Mouse (Mus musculus): ENCODE measurements around the gene Camkmt. TPM values are rescaled to one million over a fixed set of nuclear protein-coding genes. Genes with fewer than 3 reads are reported as not detected.

Camkmt gene
- total RNA-seq, 2 experiments from 2014 or later: 11.8 to 13.5 TPM

- no peak for DNase-seq (ENCODE audit: extremely low spot score in 1 of 2, low spot score in 1 of 2)
Observed at GRCm38 (mm10) chr17:85279720-85280119, 189.4 kb downstream of the Camkmt start.

GRCm38 (mm10) chr17:85282447-85282846 lies 192.1 kb downstream of the Camkmt start:
- DNase-seq (ENCODE audit: extremely low spot score in 1 of 2, low spot score in 1 of 2): no peak

- DNase-seq (ENCODE audit: extremely low spot score in 1 of 2, low spot score in 1 of 2): no peak
Observed at GRCm38 (mm10) chr17:85291154-85291553, 200.8 kb downstream of the Camkmt start.

GRCm38 (mm10) chr17:85291601-85292000 lies 201.2 kb downstream of the Camkmt start:
- no peak for DNase-seq (ENCODE audit: extremely low spot score in 1 of 2, low spot score in 1 of 2)

GRCm38 (mm10) chr17:85292276-85292675 lies 201.9 kb downstream of the Camkmt start:
- no peak for DNase-seq (ENCODE audit: extremely low spot score in 1 of 2, low spot score in 1 of 2)

GRCm38 (mm10) chr17:85303686-85304085 lies 213.3 kb downstream of the Camkmt start:
- DNase-seq (ENCODE audit: extremely low spot score in 1 of 2, low spot score in 1 of 2): no peak

GRCm38 (mm10) chr17:85308566-85308965 lies 218.2 kb downstream of the Camkmt start:
- no peak for DNase-seq (ENCODE audit: extremely low spot score in 1 of 2, low spot score in 1 of 2)

GRCm38 (mm10) chr17:85309046-85309445 lies 218.7 kb downstream of the Camkmt start:
- no peak for DNase-seq (ENCODE audit: extremely low spot score in 1 of 2, low spot score in 1 of 2)

- peak; percentile 19 to 26 for DNase-seq (ENCODE audit: extremely low spot score in 1 of 2, low spot score in 1 of 2)
Observed at GRCm38 (mm10) chr17:85311348-85311747, 221.0 kb downstream of the Camkmt start.

- DNase-seq (ENCODE audit: extremely low spot score in 1 of 2, low spot score in 1 of 2): no peak
Observed at GRCm38 (mm10) chr17:85318401-85318800, 228.0 kb downstream of the Camkmt start.

- no peak for DNase-seq (ENCODE audit: extremely low spot score in 1 of 2, low spot score in 1 of 2)
Observed at GRCm38 (mm10) chr17:85319779-85320300, 229.5 kb downstream of the Camkmt start.

- no peak for DNase-seq (ENCODE audit: extremely low spot score in 1 of 2, low spot score in 1 of 2)
Observed at GRCm38 (mm10) chr17:85328901-85329300, 238.5 kb downstream of the Camkmt start.

GRCm38 (mm10) chr17:85335464-85335863 lies 245.1 kb downstream of the Camkmt start:
- no peak for DNase-seq (ENCODE audit: extremely low spot score in 1 of 2, low spot score in 1 of 2)

- no peak for DNase-seq (ENCODE audit: extremely low spot score in 1 of 2, low spot score in 1 of 2)
Observed at GRCm38 (mm10) chr17:85337666-85338065, 247.3 kb downstream of the Camkmt start.

GRCm38 (mm10) chr17:85341134-85341700 lies 250.9 kb downstream of the Camkmt start:
- DNase-seq (ENCODE audit: extremely low spot score in 1 of 2, low spot score in 1 of 2): no peak

- no peak for DNase-seq (ENCODE audit: extremely low spot score in 1 of 2, low spot score in 1 of 2)
Observed at GRCm38 (mm10) chr17:85342471-85342870, 252.1 kb downstream of the Camkmt start.

- DNase-seq (ENCODE audit: extremely low spot score in 1 of 2, low spot score in 1 of 2): no peak
Observed at GRCm38 (mm10) chr17:85343435-85343834, 253.1 kb downstream of the Camkmt start.

- DNase-seq (ENCODE audit: extremely low spot score in 1 of 2, low spot score in 1 of 2): no peak
Observed at GRCm38 (mm10) chr17:85346701-85347100, 256.3 kb downstream of the Camkmt start.

GRCm38 (mm10) chr17:85349331-85349935 lies 259.1 kb downstream of the Camkmt start:
- DNase-seq (ENCODE audit: extremely low spot score in 1 of 2, low spot score in 1 of 2): no peak

- no peak for DNase-seq (ENCODE audit: extremely low spot score in 1 of 2, low spot score in 1 of 2)
Observed at GRCm38 (mm10) chr17:85351301-85351700, 260.9 kb downstream of the Camkmt start.

- no peak for DNase-seq (ENCODE audit: extremely low spot score in 1 of 2, low spot score in 1 of 2)
Observed at GRCm38 (mm10) chr17:85352731-85353130, 262.4 kb downstream of the Camkmt start.

- DNase-seq (ENCODE audit: extremely low spot score in 1 of 2, low spot score in 1 of 2): no peak
Observed at GRCm38 (mm10) chr17:85353191-85353590, 262.8 kb downstream of the Camkmt start.
